Mouse (Mus musculus): ENCODE measurements around the gene Slc22a7. TPM values are rescaled to one million over a fixed set of nuclear protein-coding genes. Genes with fewer than 3 reads are reported as not detected.

Gene Slc22a7
- total RNA-seq, 2 experiments from 2014 or later: 0.20 TPM; not detected in 1

DNA sequence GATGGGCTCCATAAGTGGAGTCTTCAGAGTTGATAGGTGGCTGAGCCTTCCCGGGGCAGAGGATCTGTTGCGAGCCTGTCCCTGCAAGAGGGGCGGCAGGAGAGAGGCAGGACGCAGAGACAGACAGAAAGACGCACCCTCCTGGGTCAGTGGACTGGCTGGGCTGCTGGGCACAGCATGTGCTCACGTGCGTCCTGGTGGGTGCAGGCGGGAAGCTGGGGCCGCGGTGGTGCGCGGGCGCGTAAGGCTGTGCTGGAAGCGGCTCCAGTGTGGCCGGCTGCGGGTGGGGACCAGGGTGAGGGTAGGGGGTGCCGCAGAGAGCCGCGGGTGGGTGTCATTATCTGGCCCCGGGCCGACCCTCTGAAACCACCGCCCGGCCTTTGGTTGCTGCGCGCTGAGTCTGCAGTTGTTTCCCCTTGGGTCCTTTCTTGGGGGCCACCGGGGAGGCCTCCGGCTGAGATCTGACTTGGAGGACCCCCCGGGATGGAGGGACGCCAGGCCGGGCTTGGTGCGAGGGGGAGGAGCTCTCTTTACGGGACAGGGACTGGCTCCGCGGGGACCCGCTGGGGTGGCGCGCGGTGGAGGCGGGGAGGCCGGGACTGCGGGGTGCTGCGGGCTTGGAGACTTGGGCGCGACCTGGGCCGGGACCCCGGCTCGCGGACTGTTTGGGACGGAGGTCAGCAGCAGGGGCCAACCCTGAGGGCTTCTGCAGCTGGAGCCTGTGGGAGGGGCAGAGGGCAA is 6.8 kb upstream of the Slc22a7 start:
- DNase-seq (ENCODE audit: low spot score in 2 of 2): no peak
- intact Hi-C loops (cut with DNase I): no loop called here

DNA sequence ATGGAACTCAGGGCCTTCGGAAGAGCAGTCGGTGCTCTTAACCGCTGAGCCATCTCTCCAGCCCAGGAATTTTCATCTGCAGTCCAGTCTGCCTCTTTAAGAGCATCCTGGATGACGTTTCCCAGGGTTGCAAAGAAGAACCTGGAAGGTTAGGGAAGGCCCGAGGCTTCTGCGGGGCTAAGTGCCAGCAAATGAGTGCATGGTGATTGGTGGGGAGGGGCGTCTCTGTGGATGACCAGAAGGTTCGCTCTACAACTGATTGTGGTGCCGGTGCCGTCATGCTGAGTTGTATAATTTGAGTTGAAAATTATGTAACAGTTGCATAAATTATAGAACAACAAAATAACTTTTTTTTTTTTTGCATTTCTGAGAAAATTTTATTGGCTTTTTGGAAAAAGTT is 919 bp upstream of the Slc22a7 start:
- no peak for DNase-seq (ENCODE audit: low spot score in 2 of 2)
- intact Hi-C loops (cut with DNase I): no loop called here

DNA sequence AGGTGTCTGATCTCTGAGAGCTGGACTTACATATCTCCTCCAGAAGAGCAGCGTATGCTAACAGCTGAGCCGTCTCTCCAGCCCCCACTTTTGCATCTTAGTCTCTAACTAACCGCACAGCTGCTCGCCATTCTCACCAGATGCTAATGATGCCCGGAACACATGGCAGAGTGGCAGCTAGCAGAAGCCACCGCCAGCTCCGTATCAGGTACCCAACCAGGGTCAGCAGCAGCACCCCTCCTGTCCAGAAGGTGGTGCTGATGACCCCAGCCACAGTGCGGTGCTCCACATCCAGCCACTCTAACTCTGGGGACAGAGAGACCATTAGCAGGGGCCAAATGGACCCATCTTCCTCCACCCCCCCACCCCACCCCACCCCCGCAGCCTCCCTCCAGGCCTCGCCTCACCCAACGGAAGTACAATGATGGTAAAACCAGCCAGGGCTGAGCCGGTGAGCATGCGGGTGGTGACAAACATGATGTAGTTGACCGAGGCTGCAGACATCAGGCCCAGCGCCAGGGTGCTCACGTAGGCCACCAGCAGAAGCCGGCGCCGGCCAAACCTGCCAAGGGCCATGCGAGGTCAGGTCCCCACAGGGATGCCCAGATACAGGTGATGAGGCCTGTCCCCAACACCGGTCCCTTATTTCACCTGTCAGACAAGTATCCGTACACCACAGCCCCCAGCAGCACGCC is 1.4 kb downstream of the Slc22a7 start:
- intact Hi-C loops (cut with DNase I): no loop called here
- DNase-seq (ENCODE audit: low spot score in 2 of 2): no peak

GRCm38 (mm10) chr17:46433627-46434026 is 4.6 kb downstream of the Slc22a7 start:
- intact Hi-C loops (cut with DNase I): no loop called here
- DNase-seq (ENCODE audit: low spot score in 2 of 2): no peak

- no peak for DNase-seq (ENCODE audit: low spot score in 2 of 2)
- intact Hi-C loops (cut with DNase I): no loop called here
Observed at GRCm38 (mm10) chr17:46428761-46429414, 9.4 kb downstream of the Slc22a7 start, which contains the start of gene Crip3. Gene Crip3, plus strand, starts transcription at chr17:46428926.

DNA sequence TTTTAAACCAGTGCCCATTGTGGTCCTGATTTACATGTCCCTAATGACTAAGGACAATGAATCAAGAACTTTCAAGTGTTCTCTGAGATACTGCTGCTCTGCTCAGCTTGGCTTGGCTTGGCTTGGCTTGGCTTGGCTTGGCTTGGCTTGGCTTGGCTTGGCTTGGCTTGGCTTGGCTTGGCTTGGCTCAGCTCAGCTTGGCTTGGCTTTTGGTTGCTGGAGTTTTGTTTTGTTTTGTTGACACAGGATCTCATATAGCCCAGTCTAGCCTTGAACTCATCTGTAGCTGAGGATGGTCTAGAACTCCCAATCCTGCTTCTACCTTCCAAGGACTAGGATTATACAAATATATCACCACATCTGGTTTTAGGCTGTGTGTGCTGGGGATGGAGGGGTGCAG is 11.8 kb downstream of the Slc22a7 start:
- intact Hi-C loops (cut with DNase I): no loop called here
- DNase-seq (ENCODE audit: low spot score in 2 of 2): no peak

GRCm38 (mm10) chr17:46419717-46420116 is 18.5 kb downstream of the Slc22a7 start:
- intact Hi-C loops (cut with DNase I): no loop called here
- no peak for DNase-seq (ENCODE audit: low spot score in 2 of 2)

GRCm38 (mm10) chr17:46418628-46419027 is 19.6 kb downstream of the Slc22a7 start:
- DNase-seq (ENCODE audit: low spot score in 2 of 2): no peak
- intact Hi-C loops (cut with DNase I): no loop called here

- intact Hi-C loops (cut with DNase I): no loop called here
- DNase-seq (ENCODE audit: low spot score in 2 of 2): no peak
Observed at GRCm38 (mm10) chr17:46408478-46408877, 29.8 kb downstream of the Slc22a7 start.

DNA sequence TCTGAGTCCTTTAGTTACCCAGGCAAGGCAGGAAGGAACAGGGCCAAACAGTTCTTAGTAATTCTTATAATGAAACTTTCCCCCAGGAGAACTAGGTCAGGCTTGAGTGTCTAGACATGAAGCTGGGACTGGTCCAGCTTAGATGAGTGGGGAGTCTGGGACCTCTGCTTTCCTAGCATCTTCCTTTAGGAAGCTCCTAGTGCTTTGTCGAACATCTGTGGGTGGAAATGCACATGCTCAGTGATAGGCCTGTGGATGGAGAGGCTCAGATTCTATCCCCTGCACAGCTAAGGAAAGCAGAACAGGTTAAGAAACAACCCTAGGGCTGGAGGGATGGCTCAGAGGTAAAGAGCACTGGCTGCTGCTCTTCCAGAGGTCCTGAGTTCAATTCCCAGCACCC is 43.6 kb downstream of the Slc22a7 start:
- intact Hi-C loops (cut with DNase I): no loop called here
- DNase-seq (ENCODE audit: low spot score in 2 of 2): no peak

DNA sequence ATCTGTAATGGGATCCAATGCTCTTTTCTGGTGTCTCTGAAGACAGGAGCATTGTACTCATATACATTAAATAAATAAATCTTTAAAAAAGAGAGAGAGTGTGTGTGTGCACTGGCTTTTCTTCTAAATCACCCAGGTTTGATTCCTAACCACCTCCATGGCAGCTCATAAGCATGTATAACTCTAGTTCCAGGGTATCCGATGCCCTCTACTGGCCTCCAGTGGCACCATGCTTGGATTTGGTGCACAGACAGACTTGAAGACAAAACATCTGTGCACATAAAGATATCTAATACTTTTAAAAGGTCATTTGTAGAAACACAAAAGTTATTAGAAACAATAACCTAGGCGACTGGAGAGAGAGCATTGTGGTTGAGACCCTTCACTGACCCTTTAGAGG is 45.2 kb downstream of the Slc22a7 start:
- DNase-seq (ENCODE audit: low spot score in 2 of 2): no peak
- intact Hi-C loops (cut with DNase I): no loop called here

DNA sequence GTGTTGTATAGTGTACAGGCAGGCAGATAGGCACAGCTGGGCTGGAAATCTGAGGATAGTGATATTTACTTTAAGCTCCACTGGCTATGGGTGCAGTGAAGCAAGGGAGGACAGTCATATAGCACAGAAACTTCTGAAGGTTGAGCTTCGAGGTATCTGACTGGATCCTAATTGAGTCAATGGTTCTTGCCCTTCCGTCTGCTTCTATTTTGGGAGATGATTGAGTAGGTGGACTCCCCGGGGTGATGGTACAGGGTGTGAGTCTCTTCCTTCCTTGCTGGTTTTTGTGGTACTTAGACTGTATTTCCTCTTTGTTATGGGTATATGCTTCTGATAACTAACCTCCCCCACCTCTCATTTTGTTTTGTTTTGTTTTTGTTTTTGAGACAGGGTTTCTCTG is 50.1 kb downstream of the Slc22a7 start:
- no peak for DNase-seq (ENCODE audit: low spot score in 2 of 2)
- intact Hi-C loops (cut with DNase I): loop anchor here (5.0 kb wide), 1 partner anchor 121 kb away; no protein-coding TSS in a partner anchor

- intact Hi-C loops (cut with DNase I): no loop called here
- peak; percentile 26 to 34 for DNase-seq (ENCODE audit: low spot score in 2 of 2)
Observed at GRCm38 (mm10) chr17:46384061-46384801, 54.0 kb downstream of the Slc22a7 start.

GRCm38 (mm10) chr17:46383294-46384060 is 54.8 kb downstream of the Slc22a7 start, which contains the start of gene Zfp318:
Gene Zfp318, plus strand, starts transcription at chr17:46383731.
- intact Hi-C loops (cut with DNase I): loop anchor here (1.0 kb wide), 1 partner anchor 55 kb away; the partner anchor contains the start of gene Abcc10
- peak; percentile 96 to 99 for DNase-seq (ENCODE audit: low spot score in 2 of 2)

Other genes starting within 250 kb of the Slc22a7 start
- gene Polh, start 235.8 kb downstream of the Slc22a7 start, total RNA-seq (2021): 1 to 10 TPM; 6.3 to 7.1 TPM
- gene Xpo5, start 235.7 kb downstream of the Slc22a7 start, total RNA-seq (2021): 10 to 100 TPM; 39.3 to 42.9 TPM
- 10 to 100 TPM; 36.3 to 38.8 TPM for gene Polr1c, start 190.4 kb downstream of the Slc22a7 start, total RNA-seq (2021)
- gene Yipf3, start 190.4 kb downstream of the Slc22a7 start, total RNA-seq (2021): 10 to 100 TPM; 84.6 to 85.6 TPM
- gene Lrrc73, start 184.9 kb downstream of the Slc22a7 start, total RNA-seq (2021): 10 to 100 TPM; 63.1 to 73.6 TPM
- 10 to 100 TPM; 35.9 to 48.4 TPM for gene Tjap1, start 155.4 kb downstream of the Slc22a7 start, total RNA-seq (2021)
- 10 to 100 TPM; 50.7 to 71.8 TPM for gene Dlk2, start 141.0 kb downstream of the Slc22a7 start, total RNA-seq (2021)
- gene Abcc10, start 110.1 kb downstream of the Slc22a7 start, total RNA-seq (2021): 10 to 100 TPM in 1 of 2 experiments, 1 to 10 TPM in 1; 8.1 to 11.9 TPM
- 10 to 100 TPM; 54.1 to 64.3 TPM for gene Zfp318, start 54.7 kb downstream of the Slc22a7 start, total RNA-seq (2021)
- 1 to 10 TPM; 1.7 to 6.5 TPM for gene Crip3, start 9.5 kb downstream of the Slc22a7 start, total RNA-seq (2021)
- 100 to 1,000 TPM; 126 to 139 TPM for gene Ttbk1, start 49.2 kb upstream of the Slc22a7 start, total RNA-seq (2021)
- 1 to 10 TPM; 3.5 to 5.4 TPM for gene Dnph1, start 58.3 kb upstream of the Slc22a7 start, total RNA-seq (2021)
- gene Cul9, start 107.9 kb upstream of the Slc22a7 start, total RNA-seq (2021): 10 to 100 TPM; 58.8 to 76.6 TPM
- gene Srf, start 117.7 kb upstream of the Slc22a7 start, total RNA-seq (2021): 10 to 100 TPM; 55.6 to 68.4 TPM
- 10 to 100 TPM; 10.3 to 11.0 TPM for gene Ptk7, start 191.0 kb upstream of the Slc22a7 start, total RNA-seq (2021)
- gene Klc4, start 207.6 kb upstream of the Slc22a7 start, total RNA-seq (2021): 10 to 100 TPM; 19.9 to 21.7 TPM
- gene Mrpl2, start 207.8 kb upstream of the Slc22a7 start, total RNA-seq (2021): 10 to 100 TPM; 52.5 to 54.7 TPM
- 10 to 100 TPM; 27.8 to 29.1 TPM for gene Cul7, start 211.9 kb upstream of the Slc22a7 start, total RNA-seq (2021)
- 10 to 100 TPM; 14.9 to 16.5 TPM for gene Rrp36, start 235.9 kb upstream of the Slc22a7 start, total RNA-seq (2021)
- gene Mea1, start 240.3 kb upstream of the Slc22a7 start, total RNA-seq (2021): 100 to 1,000 TPM; 118 to 128 TPM
- 100 to 1,000 TPM; 188 to 234 TPM for gene Klhdc3, start 242.5 kb upstream of the Slc22a7 start, total RNA-seq (2021)

Measured in left cerebral cortex, postnatal 36 days (tissue).